Mouse (Mus musculus) limb, embryonic 10.5 days (tissue): ENCODE measurements around the gene Il20. TPM values are rescaled to one million over a fixed set of nuclear protein-coding genes. Genes with fewer than 3 reads are reported as not detected.

Source experiments
- polyA plus RNA-seq: library from polyadenylated mRNA; unstranded; fragments of >200 nt; fragmentation: Nextera tagmentation; extraction: Ambion mirVana; gene quantifications from 2 replicates; pipeline ENCODE4 v1.2.1, GENCODE M21; 2016

Il20 gene
- polyA plus RNA-seq, 1 experiment from 2014 or later: not detected

Other genes with a start within 250 kb of the Il20 start
- not detected in 2 replicates for gene C4bp, start 249.8 kb downstream of the Il20 start, polyA plus RNA-seq
- gene Gm29427, start 195.7 kb downstream of the Il20 start, polyA plus RNA-seq: not detected in 2 replicates
- gene Yod1, start 194.1 kb downstream of the Il20 start, polyA plus RNA-seq: 6.0 and 8.2 TPM in 2 replicates
- gene Pfkfb2, start 182.2 kb downstream of the Il20 start, polyA plus RNA-seq: 3.4 and 5.1 TPM in 2 replicates
- gene AA986860, start 179.5 kb downstream of the Il20 start, polyA plus RNA-seq: 0.23 and 0.38 TPM in 2 replicates
- not detected in 2 replicates for gene Fcamr, start 110.5 kb downstream of the Il20 start, polyA plus RNA-seq
- not detected in 2 replicates for gene Pigr, start 84.8 kb downstream of the Il20 start, polyA plus RNA-seq
- 0.33 and 0.69 TPM in 2 replicates for gene Fcmr, start 45.8 kb downstream of the Il20 start, polyA plus RNA-seq
- not detected in 2 replicates for gene Il24, start 24.0 kb downstream of the Il20 start, polyA plus RNA-seq
- gene Il19, start 28.7 kb upstream of the Il20 start, polyA plus RNA-seq: 0.20 TPM in 1 of 2 replicates, not detected in the other
- not detected in 2 replicates for gene Il10, start 108.4 kb upstream of the Il20 start, polyA plus RNA-seq
- 46.8 and 47.9 TPM in 2 replicates for gene Mapkapk2, start 186.4 kb upstream of the Il20 start, polyA plus RNA-seq
- 5.5 and 5.8 TPM in 2 replicates for gene Dyrk3, start 226.9 kb upstream of the Il20 start, polyA plus RNA-seq
- 73.5 and 76.7 TPM in 2 replicates for gene Eif2d, start 241.7 kb upstream of the Il20 start, polyA plus RNA-seq